27 mouse cellular contexts compared by ENCODE assay signal in the genomic region with DNA sequence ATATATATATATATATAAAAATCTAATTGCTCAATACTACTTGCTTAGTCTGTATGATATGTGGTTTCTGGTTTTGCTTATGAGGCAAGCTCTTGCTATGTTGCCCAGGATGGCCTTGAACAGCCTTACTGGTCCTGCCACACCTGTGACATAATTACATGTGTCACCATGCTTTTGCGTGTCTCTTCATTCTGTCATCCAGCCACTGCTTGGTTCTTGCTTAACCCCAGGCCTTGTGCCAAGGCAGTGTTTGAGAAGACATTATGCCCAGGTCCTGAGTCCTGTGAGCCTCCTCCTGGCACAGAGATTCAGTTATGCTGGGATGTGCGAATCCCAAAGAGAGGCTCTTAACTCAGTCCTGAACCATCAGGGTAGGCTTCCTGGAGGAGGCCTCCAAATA. TPM values are rescaled to one million over a fixed set of nuclear protein-coding genes. Genes with fewer than 3 reads are reported as not detected.
DNase-seq lines count a peak whose midpoint lies in the region; ATAC-seq and TF ChIP-seq lines count a peak whose summit lies in the region.
"Had no signal": no experiment of that assay in that cellular context is flagged by ENCODE, and none has a peak within 500 bp of the region (broad histone marks: within the 10 kb centered on the region; RNA-seq: fewer than 3 reads in every experiment).

No protein-coding gene starts in this region.

- TF ChIP-seq CTCF in C2C12 (IDR thresholded peaks at IDR 0.05; ENCODE audit: control insufficient read depth, insufficient read depth, insufficient read length), result no peak

- no peaks in the 10 kb centered on the region for H3K36me3 ChIP-seq in C2C12 (ENCODE audit: control insufficient read depth, insufficient read depth)
- H3K36me3 ChIP-seq in limb, embryonic 11.5 days (ENCODE audit: control insufficient read depth, insufficient read depth, low read length), result 0 out of 2 replicates have a peak, but pooled peaks cover 2% of the 10 kb centered on the region
- H3K36me3 ChIP-seq: liver, embryonic 15.5 days; stomach, embryonic 15.5 days had no signal

- H3K9ac ChIP-seq in limb, embryonic 11.5 days (ENCODE audit: low read length), result no peak overlapping the region
- H3K9ac ChIP-seq: forebrain, embryonic 12.5 days; heart, embryonic 13.5 days; liver, embryonic 15.5 days; neural tube, embryonic 12.5 days; stomach, embryonic 15.5 days had no signal

- ATAC-seq in limb, embryonic 11.5 days (ENCODE audit: insufficient number of reproducible peaks, low FRiP score, low TSS enrichment, low read depth), result no peak
- ATAC-seq: hindbrain, embryonic 16.5 days; intestine, postnatal 0 days; midbrain, embryonic 16.5 days had no signal

- H3K4me1 ChIP-seq in limb, embryonic 11.5 days (ENCODE audit: control insufficient read depth, insufficient read depth, low read length), result peaks cover 12% of the 10 kb centered on the region
- H3K4me1 ChIP-seq: liver, embryonic 15.5 days had no signal

- 0 out of 2 replicates have a peak overlapping the region, but pooled peaks have one; percentile 30 for H3K27ac ChIP-seq in limb, embryonic 11.5 days (replicated peaks; ENCODE audit: low read depth, low read length)
- H3K27ac ChIP-seq: forebrain, embryonic 12.5 days; heart, embryonic 13.5 days; liver, embryonic 15.5 days; neural tube, embryonic 12.5 days; stomach, embryonic 15.5 days had no signal

- 92% methylated on average over 2 of the region's 2 CpGs for WGBS in limb, embryonic 11.5 days

- H3K4me3 ChIP-seq in C2C12 (ENCODE audit: insufficient read depth, poor library complexity, severe bottlenecking), result no peak overlapping the region
- H3K4me3 ChIP-seq in limb, embryonic 11.5 days (ENCODE audit: low read depth, low read length), result no peak overlapping the region
- H3K4me3 ChIP-seq: forebrain, embryonic 12.5 days; heart, embryonic 13.5 days; liver, embryonic 15.5 days; neural tube, embryonic 12.5 days; stomach, embryonic 15.5 days had no signal

- peak; percentile 31 for DNase-seq in 3T3-L1 (ENCODE audit: low read depth, low spot score)
- peak; percentile 55 to 75 for DNase-seq in adrenal gland, postnatal 36 days
- DNase-seq in limb, embryonic 11.5 days (ENCODE audit: low spot score), result no peak
- no peak for DNase-seq in cerebellum, postnatal 4 days (ENCODE audit: low spot score in 2 of 2)
- DNase-seq in layer of hippocampus, adult 9-11 months, result no peak
- no peak for DNase-seq in cerebellum, adult 9-11 months
- DNase-seq: cerebellum, adult 18-20 months; heart, postnatal 36 days; kidney, postnatal 25 days; lung, postnatal 14 days had no signal

- H3K79me3 ChIP-seq in C2C12 (ENCODE audit: low read depth), result peaks cover 30% of the 10 kb centered on the region

- H3K27me3 ChIP-seq in C2C12 (ENCODE audit: control insufficient read depth, insufficient read depth, insufficient read length), result no peaks in the 10 kb centered on the region
- no peaks in the 10 kb centered on the region for H3K27me3 ChIP-seq in limb, embryonic 11.5 days (ENCODE audit: control insufficient read depth, insufficient read depth, low read length)
- H3K27me3 ChIP-seq: forebrain, embryonic 12.5 days; heart, embryonic 13.5 days; liver, embryonic 15.5 days; neural tube, embryonic 12.5 days; stomach, embryonic 15.5 days had no signal

- H3K79me2 ChIP-seq in C2C12 (ENCODE audit: control insufficient read depth, insufficient read depth), result peaks cover 70% of the 10 kb centered on the region

- H3K9me3 ChIP-seq in limb, embryonic 11.5 days (ENCODE audit: control insufficient read depth, low read length), result no peaks in the 10 kb centered on the region
- H3K9me3 ChIP-seq: forebrain, embryonic 12.5 days; heart, embryonic 13.5 days; liver, embryonic 15.5 days; neural tube, embryonic 12.5 days; stomach, embryonic 15.5 days had no signal

- no peak overlapping the region for H3ac ChIP-seq in C2C12 (ENCODE audit: control insufficient read depth, insufficient read length, low read depth)

- H3K4me2 ChIP-seq in limb, embryonic 11.5 days (ENCODE audit: low read depth, severe bottlenecking), result no peak overlapping the region
- H3K4me2 ChIP-seq: forebrain, embryonic 12.5 days; heart, embryonic 13.5 days; liver, embryonic 15.5 days; neural tube, embryonic 12.5 days; stomach, embryonic 15.5 days had no signal

TF ChIP-seq in C2C12, 6 proteins besides CTCF, POLR2A, EP300 and RAD21:
- TF ChIP-seq MYOD1 (IDR thresholded peaks at IDR 0.05; ENCODE audit: control insufficient read depth, insufficient read length, low read depth) (no peak), MAX (IDR thresholded peaks at IDR 0.05) (no peak), CEBPB (IDR thresholded peaks at IDR 0.05; ENCODE audit: low read depth) (peak; percentile 47)
TF ChIP-seq in C2C12: peak in this region for 1.

RNA-seq across cellular contexts. Expression of gene Megf8, which starts 6.3 kb away (rescaled TPM):
- 31.9 TPM for polyA plus RNA-seq in C2C12 (2012; fragmentation: generic; extraction: Trizol)
- 10 to 100 TPM; 43.7 to 51.3 TPM for total RNA-seq in adrenal gland, postnatal 36 days (2021)
- 13.8 and 14.4 TPM in 2 replicates for polyA plus RNA-seq in limb, embryonic 11.5 days (2014; fragmentation: Nextera tagmentation; extraction: Ambion mirVana)

RNA-seq across cellular contexts. Expression of gene Tmem145, which starts 17.3 kb away (rescaled TPM):
- polyA plus RNA-seq in C2C12 (2012; fragmentation: generic; extraction: Trizol), result 0.13 TPM
- 1 to 10 TPM; 1.5 to 1.6 TPM for total RNA-seq in adrenal gland, postnatal 36 days (2021)
- polyA plus RNA-seq in limb, embryonic 11.5 days (2014; fragmentation: Nextera tagmentation; extraction: Ambion mirVana), result 0.33 and 0.58 TPM in 2 replicates
- total RNA-seq: CH12.LX; heart, postnatal 36 days; megakaryocyte-erythroid progenitor cell, adult 5-6 weeks had no signal
- polyA plus RNA-seq: spleen, adult 2 months; thymus, postnatal 0 days had no signal

RNA-seq across cellular contexts. Expression of gene Prr19, which starts 22.0 kb away (rescaled TPM):
- polyA plus RNA-seq in C2C12 (2012; fragmentation: generic; extraction: Trizol), result not detected
- not detected for total RNA-seq in adrenal gland, postnatal 36 days (2021)
- polyA plus RNA-seq in limb, embryonic 11.5 days (2014; fragmentation: Nextera tagmentation; extraction: Ambion mirVana), result 1.1 and 1.4 TPM in 2 replicates
- total RNA-seq: CH12.LX; gastrocnemius, postnatal 4 days; heart, postnatal 36 days; megakaryocyte-erythroid progenitor cell, adult 5-6 weeks had no signal
- polyA plus RNA-seq: spleen, adult 2 months had no signal

RNA-seq across cellular contexts. Expression of gene Pafah1b3, which starts 25.4 kb away (rescaled TPM):
- 90.8 TPM for polyA plus RNA-seq in C2C12 (2012; fragmentation: generic; extraction: Trizol)
- total RNA-seq in adrenal gland, postnatal 36 days (2021), result 10 to 100 TPM; 32.7 to 34.0 TPM
- 249 and 261 TPM in 2 replicates for polyA plus RNA-seq in limb, embryonic 11.5 days (2014; fragmentation: Nextera tagmentation; extraction: Ambion mirVana)

RNA-seq across cellular contexts. Expression of gene Cnfn, which starts 46.3 kb away (rescaled TPM):
- polyA plus RNA-seq in C2C12 (2012; fragmentation: generic; extraction: Trizol), result 0.08 TPM
- total RNA-seq in adrenal gland, postnatal 36 days (2021), result not detected
- polyA plus RNA-seq in limb, embryonic 11.5 days (2014; fragmentation: Nextera tagmentation; extraction: Ambion mirVana), result not detected in 2 replicates
- total RNA-seq: CH12.LX; gastrocnemius, postnatal 4 days; heart, postnatal 36 days; layer of hippocampus, postnatal 10 days; left cerebral cortex, postnatal 14 days; megakaryocyte-erythroid progenitor cell, adult 5-6 weeks had no signal
- polyA plus RNA-seq: cortical plate, adult 2 months; forebrain, embryonic 12.5 days; heart, embryonic 13.5 days; midbrain, embryonic 16.5 days; neural tube, embryonic 12.5 days; spleen, adult 2 months had no signal

Comparison
In these comparisons a context has a peak if more than half of its experiments do, and no peak if none do; other contexts are left out.
1. DNase-seq: peak in 3T3-L1 (single experiment) and adrenal gland, postnatal 36 days (2 of 2); none in limb, embryonic 11.5 days (single experiment), cerebellum, postnatal 4 days (0 of 2), layer of hippocampus, adult 9-11 months (single experiment) and cerebellum, adult 9-11 months (single experiment).